Mouse (Mus musculus): ENCODE data around the gene Nell2.

DNA sequence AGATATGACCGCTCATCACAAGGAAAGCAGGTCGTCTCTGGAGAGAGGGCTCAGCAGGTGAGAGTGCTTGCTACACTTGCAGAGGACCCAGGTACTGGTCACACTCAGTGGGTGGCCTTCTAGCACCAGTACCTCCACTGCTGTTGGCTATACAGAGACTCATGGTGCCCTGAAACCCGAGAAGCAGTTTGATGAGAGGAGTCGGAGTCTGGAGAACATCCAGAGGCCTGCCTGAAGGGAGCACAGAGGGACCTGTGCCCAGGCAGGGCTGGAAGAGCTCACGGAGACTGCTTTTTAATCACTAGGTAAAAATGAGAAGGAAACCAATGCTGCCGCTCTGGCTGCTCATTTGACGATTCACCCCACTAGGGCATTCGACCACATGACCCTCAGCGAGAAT is 271.2 kb downstream of the Nell2 start:
- TF ChIP-seq EP300 (IDR thresholded peaks at IDR 0.05), result no peak
- no peak for TF ChIP-seq CTCF (IDR thresholded peaks at IDR 0.05)

Data from lung, postnatal 0 days (tissue).